Mouse (Mus musculus): ENCODE measurements around the gene Zzef1.

The Zzef1 gene

GRCm38 (mm10) chr11:72908391-72908790, 112.4 kb downstream of the Zzef1 start:
- no peak for DNase-seq (ENCODE audit: low spot score in 2 of 2)

GRCm38 (mm10) chr11:72917299-72917996, 121.4 kb downstream of the Zzef1 start:
- DNase-seq (ENCODE audit: low spot score in 2 of 2) = no peak

GRCm38 (mm10) chr11:72923116-72923515, 127.1 kb downstream of the Zzef1 start:
- no peak for DNase-seq (ENCODE audit: low spot score in 2 of 2)

GRCm38 (mm10) chr11:72924458-72924857, 128.4 kb downstream of the Zzef1 start:
- DNase-seq (ENCODE audit: low spot score in 2 of 2) = no peak

GRCm38 (mm10) chr11:72925067-72925466, 129.0 kb downstream of the Zzef1 start:
- no peak for DNase-seq (ENCODE audit: low spot score in 2 of 2)

- DNase-seq (ENCODE audit: low spot score in 2 of 2) = peak in 1 of 2 experiments; percentile 45
Observed at GRCm38 (mm10) chr11:72926226-72926890, 130.3 kb downstream of the Zzef1 start.

- no peak for DNase-seq (ENCODE audit: low spot score in 2 of 2)
Observed at GRCm38 (mm10) chr11:72928516-72928915, 132.5 kb downstream of the Zzef1 start.

- no peak for DNase-seq (ENCODE audit: low spot score in 2 of 2)
Observed at GRCm38 (mm10) chr11:72940208-72941143, 144.4 kb downstream of the Zzef1 start.

GRCm38 (mm10) chr11:72944996-72945793, 149.2 kb downstream of the Zzef1 start:
- no peak for DNase-seq (ENCODE audit: low spot score in 2 of 2)

- DNase-seq (ENCODE audit: low spot score in 2 of 2) = no peak
Observed at GRCm38 (mm10) chr11:72945875-72946559, 150.0 kb downstream of the Zzef1 start.

GRCm38 (mm10) chr11:72946560-72947119, 150.6 kb downstream of the Zzef1 start:
- DNase-seq (ENCODE audit: low spot score in 2 of 2) = no peak

GRCm38 (mm10) chr11:72947840-72948239, 151.8 kb downstream of the Zzef1 start:
- DNase-seq (ENCODE audit: low spot score in 2 of 2) = no peak

- DNase-seq (ENCODE audit: low spot score in 2 of 2) = no peak
Observed at GRCm38 (mm10) chr11:72948254-72948653, 152.2 kb downstream of the Zzef1 start.

GRCm38 (mm10) chr11:72951137-72952000, 155.3 kb downstream of the Zzef1 start:
- no peak for DNase-seq (ENCODE audit: low spot score in 2 of 2)

GRCm38 (mm10) chr11:72952226-72952625, 156.2 kb downstream of the Zzef1 start:
- no peak for DNase-seq (ENCODE audit: low spot score in 2 of 2)

- no peak for DNase-seq (ENCODE audit: low spot score in 2 of 2)
Observed at GRCm38 (mm10) chr11:72952697-72953096, 156.7 kb downstream of the Zzef1 start.

GRCm38 (mm10) chr11:72953116-72953439, 157.1 kb downstream of the Zzef1 start:
- no peak for DNase-seq (ENCODE audit: low spot score in 2 of 2)

GRCm38 (mm10) chr11:72953440-72954151, 157.6 kb downstream of the Zzef1 start:
- DNase-seq (ENCODE audit: low spot score in 2 of 2) = no peak

- no peak for DNase-seq (ENCODE audit: low spot score in 2 of 2)
Observed at GRCm38 (mm10) chr11:72954216-72954615, 158.2 kb downstream of the Zzef1 start.
